Mouse (Mus musculus): Measurements from ENCODE around the gene Hmox1.

The Hmox1 gene

DNA sequence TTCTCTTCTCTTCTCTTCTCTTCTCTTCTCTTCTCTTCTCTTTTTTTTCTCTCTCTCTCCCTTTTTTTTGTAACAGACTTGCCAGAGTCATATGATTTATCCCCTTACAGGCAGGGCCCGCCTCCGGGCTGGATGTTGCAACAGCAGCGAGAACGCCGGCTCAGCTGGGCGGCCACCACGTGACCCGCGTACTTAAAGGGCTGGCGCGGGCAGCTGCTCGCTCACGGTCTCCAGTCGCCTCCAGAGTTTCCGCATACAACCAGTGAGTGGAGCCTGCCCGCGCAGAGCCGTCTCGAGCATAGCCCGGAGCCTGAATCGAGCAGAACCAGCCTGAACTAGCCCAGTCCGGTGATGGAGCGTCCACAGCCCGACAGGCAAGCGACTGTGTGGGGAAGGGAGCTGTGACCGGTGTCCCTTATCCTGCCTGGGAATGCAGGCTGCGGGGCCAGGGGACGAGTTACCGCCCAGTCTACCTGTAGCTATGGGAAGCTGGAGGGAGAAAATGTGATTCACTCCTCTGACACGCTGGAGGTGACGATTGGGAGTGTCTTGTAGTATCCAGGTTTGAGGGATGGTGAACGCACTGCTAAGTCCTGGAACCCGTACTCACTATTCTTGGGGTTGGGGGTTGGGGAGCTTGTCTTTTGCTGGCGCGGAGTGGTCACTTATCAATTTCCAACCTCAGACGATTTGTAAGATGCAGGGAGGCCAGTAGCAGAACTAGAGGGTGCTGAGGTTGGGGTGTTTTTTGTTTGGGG is at the start of gene Hmox1:
Gene Hmox1 (plus strand): TSS at position 223 of the 758 bp plus-strand sequence.
- DNase-seq (ENCODE audit: low spot score in 2 of 2) = peak; percentile 89 to 91

DNA sequence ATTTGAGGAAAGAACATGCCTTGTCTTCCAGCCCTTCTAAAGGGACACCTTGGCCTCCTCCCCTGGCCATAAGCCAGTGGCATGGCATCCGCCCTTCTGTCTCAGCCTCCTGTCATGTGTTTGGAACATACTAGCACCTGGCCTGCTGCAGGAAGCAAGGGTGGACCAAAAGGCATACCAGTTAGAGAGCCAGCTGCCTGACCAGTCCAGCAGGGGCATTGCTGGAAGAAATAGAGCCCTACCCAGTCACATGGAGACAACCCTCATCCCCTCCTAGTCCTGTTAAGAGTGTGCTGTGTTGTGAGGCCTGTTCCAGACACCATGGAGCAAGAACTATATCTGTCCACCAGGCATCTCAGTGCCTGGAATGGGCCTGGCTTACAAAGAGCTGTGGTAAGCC is 47.1 kb upstream of the Hmox1 start:
- DNase-seq (ENCODE audit: low spot score in 2 of 2) = no peak

DNA sequence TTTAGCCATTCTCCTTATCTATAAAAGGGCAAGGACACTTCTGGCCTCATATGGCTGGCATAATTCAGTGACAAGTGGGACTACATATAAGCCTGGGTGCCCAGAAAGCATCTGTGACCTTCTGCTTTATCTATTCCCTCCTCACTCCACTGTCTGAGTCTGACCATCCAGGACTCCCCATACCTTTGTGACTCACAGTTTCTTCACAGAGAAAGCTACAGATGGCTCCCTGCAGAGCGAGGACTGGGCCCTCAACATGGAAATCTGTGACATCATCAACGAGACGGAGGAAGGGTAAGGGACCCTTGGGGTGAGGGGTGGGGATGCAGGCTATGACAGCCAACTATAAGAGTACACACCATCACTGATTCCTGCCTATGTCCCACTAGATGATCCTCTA is 45.6 kb upstream of the Hmox1 start:
- no peak for DNase-seq (ENCODE audit: low spot score in 2 of 2)

DNA sequence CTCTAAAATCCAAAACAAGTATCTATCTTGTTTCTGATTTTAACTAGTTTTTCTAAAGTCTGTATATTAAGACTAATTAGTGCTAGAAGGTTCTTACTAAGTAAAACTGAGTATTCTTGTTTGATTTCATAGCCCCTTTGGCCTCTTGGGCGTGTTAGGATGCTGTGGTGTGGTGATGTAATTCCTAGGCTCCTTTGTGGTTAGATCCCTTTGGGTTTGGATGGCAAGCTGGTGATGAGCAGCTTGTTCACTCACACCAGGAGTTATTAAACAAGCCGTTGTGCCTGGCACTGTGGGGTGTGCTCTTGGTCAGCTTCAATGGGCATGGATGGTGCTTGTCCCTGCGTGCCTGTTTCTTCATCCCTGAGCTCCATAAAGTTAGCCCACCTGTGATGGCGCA is 40.1 kb upstream of the Hmox1 start:
- DNase-seq (ENCODE audit: low spot score in 2 of 2) = no peak

DNA sequence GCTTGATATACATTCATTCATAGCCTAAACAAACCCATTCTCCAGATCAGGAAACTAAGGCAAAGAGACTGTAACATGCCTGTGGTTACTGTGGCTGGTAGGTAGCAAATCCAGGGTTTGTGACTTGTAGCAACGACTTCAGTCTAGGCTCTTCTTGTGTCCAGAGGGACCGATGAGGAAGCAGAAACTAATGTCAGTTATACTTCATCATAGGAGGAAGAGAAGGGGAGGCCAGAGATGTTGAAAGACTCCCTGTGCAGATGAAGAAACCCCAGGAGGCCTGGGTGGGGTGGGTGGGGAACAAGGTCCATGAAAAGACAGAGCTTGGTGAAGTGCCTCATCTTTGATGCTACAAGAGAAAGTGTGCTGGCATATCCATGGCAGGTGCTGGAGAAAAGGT is 37.7 kb upstream of the Hmox1 start:
- DNase-seq (ENCODE audit: low spot score in 2 of 2) = no peak

DNA sequence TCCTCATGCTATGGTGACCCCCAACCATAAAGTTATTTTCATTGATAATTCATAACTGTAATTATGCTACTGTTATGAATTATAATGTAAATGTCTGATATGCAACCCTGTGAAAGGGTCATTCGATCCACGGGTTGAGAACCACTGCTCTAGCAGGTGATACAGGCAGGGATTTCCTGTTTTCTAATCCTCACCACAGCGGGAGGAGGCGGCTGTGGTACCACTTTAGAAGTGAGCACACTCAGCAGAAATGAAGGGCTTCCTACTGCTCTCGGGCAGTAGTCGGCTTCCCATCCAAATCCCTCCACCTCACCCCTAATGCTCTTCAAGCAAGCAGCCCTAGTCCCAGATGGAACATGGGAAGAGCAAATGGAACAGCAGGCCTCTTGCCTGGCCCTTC is 33.4 kb upstream of the Hmox1 start:
- DNase-seq (ENCODE audit: low spot score in 2 of 2) = no peak

DNA sequence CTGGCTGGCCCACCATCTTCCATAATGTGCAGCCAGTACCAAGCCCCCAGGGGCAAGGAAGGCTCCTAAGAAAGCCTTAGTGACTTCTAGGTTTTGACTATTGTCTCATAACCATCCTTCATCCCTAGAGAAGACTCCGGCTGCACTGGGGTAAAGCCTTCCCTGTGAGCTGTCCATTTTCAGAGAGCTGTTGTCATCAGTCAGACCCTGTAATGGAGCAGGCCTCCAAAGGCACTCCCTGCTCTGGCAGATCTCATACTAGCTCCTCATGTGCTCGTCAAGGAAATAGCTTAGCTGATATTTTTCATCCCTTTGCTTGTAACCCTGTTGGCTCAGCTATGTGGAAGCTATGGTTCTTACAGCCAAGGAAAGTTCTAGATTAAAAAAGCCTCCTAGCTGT is 32.6 kb upstream of the Hmox1 start:
- no peak for DNase-seq (ENCODE audit: low spot score in 2 of 2)

DNA sequence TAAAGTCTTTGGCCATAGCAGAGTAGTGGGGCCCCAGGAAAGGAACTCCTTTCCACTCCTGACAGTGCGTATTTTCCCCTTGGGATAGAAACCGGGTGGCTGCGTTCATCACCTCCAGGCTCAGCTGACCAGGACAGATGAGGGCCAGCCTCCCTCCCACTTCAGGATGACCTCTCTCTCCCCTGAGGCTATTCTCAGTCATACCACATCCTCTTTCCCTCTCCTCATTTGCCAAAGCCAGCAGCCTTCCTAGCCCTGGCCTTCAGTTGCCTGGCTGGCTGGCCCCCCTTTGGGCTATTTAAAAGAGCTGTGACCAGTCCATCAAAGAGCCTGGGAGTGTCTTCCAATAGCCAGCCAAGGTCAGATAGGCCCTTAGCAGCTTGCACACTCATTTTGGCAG is 30.1 kb upstream of the Hmox1 start:
- DNase-seq (ENCODE audit: low spot score in 2 of 2) = no peak

DNA sequence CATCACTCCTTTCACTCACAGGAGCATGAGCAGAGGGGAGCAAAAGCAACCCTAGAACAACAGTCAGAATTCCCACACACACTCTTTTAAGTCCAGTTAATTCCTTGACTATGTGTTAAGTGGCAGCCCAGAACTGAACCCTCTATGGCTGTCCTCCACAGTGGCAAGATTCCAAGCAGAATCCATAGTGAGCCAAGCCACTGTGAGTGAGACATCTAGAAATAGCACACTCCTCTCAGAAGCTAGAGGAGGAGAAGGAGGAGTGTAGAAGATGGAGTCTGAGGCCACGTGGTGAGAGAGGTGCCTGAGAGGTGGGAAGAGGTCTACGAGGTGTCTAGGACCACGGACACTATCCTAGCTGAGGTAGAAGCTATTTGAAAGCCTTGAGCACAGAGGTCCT is 28.6 kb upstream of the Hmox1 start:
- DNase-seq (ENCODE audit: low spot score in 2 of 2) = peak in 1 of 2 experiments; percentile 43

DNA sequence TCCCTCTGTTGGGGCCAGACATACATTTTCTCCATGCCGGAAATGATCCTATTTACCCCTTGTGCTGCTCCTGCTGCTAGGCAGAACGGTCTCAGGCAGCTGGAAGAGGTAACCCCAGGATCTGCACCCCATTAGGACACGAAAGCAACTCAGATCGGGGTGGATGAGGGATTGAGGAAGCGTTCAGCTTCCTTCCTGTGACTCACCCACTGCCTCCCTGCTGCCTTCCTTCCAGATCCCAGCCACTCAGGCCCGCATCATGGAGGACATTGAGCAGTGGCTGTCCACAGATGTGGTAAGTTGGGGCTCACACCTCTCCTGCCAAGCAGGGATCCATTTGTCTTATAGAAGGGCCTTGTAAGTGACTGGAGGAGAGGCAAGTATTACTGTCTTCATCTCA is 26.1 kb upstream of the Hmox1 start:
- DNase-seq (ENCODE audit: low spot score in 2 of 2) = no peak

DNA sequence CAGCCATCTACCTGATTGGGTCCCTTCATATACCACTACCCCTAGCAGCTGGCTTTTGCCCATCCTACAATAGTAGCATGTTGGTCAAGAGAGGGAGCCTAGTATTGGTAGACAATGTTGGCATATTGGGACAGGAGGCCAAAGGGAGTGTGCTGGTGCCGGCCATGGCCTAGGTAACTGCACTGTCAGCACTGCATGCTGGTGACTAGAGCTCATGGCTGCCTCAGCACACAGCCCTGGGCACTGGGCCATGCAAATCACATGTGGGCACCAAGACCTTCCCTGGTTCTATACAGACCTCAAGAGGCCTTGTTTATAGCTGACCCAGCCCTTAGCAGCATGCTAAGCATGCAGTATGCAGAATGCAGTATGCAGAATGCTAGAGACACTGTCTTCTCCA is 23.1 kb upstream of the Hmox1 start:
- no peak for DNase-seq (ENCODE audit: low spot score in 2 of 2)

DNA sequence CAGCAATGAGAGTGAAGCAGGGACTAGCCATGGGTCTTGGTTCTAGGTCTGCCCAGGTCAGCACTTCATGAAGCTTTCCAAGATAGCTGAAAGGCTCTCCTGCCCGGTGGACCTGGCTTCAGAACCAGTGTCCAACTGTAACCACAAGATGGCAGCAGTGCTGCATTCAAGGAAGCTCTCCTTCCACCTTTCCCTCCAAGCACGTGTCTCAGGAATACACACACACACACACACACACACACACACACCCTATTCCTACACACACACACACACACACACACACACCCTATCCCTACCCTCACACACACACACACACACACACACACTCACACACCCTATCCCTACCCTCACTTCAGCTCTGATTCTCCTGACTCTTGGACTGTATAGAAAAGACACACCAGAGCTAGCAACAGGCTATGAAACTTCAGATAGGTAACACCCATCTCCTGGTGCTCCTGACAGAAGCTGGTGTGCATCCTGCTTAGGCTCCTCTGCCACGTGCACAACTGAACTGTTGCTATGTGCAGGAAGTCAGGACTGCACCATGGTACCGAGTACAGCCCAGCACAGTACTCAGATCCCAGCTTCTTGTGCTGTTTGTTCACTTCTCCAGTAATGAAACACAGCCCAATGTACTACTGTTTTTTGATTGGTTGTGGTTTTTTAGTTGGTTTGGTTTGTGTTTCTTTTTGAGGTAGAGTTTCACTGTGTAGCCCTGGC is 21.6 kb upstream of the Hmox1 start:
- DNase-seq (ENCODE audit: low spot score in 2 of 2) = peak; percentile 82 to 88

DNA sequence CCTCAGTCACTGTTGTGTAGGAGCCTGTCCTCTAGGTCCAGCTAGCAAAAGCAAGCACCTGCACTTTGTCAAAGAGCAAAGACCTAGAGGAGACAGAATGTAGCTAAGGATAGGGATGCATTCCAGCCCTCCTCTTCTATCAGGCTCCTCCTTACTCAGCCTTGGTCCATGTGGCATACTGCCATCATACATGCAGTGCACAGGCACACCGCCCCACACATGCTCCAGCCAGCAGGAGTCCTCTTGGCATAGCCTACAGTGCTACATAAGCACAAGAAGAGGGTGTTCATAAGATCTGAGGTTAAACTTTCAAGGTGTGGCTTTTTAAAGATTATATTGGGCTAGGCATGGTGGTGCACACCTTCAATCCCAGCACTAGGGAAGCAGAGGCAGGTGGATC is 18.5 kb upstream of the Hmox1 start:
- DNase-seq (ENCODE audit: low spot score in 2 of 2) = no peak

DNA sequence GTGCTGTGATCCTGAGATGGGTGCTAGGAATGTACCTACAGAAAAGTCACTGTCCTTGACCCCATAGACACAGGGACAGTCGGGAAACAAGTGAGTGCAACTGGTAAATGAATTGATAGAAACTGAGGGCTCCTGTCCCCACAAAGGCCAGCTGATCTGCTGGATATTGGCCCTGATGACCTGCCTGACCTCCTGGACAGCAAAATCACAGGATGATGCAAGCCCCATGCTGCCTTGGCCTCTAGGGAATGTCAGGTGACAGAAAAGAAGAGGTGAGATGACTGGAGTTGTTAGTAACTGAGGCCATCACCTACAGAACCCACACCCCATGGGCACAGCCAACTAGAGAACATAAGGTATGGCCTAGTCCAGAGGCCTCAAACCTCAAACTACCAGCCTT is 15.2 kb upstream of the Hmox1 start:
- no peak for DNase-seq (ENCODE audit: low spot score in 2 of 2)

DNA sequence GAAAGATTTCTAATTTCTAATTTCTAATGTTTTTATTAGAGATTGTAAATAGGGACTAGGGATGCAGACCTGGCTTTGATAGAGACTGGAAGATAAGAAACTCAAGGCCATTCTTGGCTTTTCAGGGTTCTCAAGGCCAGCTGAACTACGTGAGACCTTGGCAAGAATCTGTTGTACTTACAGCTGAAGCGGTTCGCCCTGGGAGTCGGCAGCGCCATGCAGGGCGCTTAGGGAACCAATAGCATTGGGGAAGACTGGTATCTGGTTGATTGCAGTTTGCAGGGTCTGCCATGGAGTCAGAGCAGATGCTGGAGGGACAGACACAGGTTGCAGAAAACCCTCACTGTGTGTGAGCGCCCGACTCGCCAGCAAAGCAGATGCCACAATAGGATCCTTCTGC is 14.6 kb upstream of the Hmox1 start:
- DNase-seq (ENCODE audit: low spot score in 2 of 2) = no peak

DNA sequence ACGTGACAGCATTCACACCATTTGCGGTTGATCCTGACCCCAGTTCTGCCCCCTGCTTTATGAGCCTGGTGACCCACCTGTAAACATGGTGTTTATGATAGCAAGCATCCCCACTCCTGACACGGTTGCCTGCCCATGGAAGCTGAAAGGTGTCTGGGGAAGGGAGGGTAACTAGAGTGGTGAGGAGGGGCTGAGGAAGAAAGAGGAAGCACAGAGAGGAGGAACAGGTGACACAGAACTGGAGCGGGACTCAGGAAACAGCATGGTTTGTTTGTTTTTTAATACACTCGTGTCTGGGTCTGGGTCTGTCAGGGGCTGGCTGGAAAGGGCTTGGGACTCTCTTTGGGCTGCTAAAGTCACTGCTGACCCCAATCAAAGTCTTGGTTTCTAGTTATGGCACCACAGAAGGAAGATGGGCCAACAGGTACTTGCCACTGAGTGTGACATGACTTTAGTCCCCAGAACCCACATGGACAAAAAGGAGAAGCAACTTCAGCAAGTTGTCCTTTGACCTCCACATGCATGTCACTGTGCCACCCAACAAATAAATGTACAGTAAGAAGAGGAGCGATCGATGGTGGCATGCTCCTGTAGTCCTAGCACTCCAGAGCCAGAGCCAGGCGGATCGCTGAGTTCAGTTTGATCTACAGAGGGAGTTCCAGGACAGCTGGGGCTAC is 11.9 kb upstream of the Hmox1 start:
- no peak for DNase-seq (ENCODE audit: low spot score in 2 of 2)

DNA sequence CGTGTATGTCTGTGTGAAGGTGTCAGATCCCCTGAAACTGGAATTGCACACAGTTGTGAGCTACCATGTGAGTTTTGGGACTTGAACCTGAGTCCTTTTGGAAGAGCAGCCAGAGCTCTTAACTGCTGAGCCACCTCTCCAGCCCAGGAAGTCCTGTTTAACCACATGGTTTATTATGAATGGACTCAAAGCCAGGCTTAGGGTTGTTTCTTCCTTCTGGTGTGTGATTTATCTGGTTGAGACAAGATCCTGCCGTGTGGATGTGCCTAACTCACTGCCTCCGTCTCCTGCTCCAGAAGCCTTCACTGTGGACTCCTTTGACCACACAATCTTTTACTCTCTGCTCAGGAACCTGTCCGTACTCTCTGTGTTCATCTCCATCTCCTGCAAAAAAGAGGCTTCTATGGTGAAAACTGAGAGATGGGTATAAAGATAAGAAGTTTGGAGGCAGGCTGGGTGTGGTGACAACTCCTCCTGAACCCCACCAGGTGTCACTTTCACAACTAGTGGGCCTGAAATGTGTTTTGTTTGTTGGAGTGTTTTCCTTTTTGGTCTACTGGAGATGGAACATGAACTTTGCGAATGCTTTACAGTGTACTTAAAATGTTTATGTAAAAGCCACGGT is 11.1 kb upstream of the Hmox1 start:
- no peak for DNase-seq (ENCODE audit: low spot score in 2 of 2)

DNA sequence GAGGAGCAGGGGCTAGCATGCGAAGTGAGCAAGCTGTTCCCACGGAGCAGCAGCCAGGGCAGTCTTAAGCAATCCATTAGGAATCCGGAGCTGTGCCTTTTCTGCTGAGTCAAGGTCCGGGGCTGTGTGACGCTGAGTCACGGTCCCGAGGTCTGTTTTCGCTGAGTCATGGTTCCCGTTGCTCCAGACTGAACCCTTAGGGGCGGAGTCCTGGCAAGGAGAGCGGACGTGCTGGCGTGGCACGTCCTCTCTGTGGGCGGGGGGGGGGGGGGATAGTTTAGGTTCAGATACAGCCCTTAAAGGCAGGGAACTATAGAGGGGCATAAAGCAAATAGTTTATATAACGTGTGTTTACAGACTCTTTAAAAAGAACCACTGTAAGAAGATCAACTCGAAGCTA is 9.6 kb upstream of the Hmox1 start:
- DNase-seq (ENCODE audit: low spot score in 2 of 2) = peak; percentile 82

DNA sequence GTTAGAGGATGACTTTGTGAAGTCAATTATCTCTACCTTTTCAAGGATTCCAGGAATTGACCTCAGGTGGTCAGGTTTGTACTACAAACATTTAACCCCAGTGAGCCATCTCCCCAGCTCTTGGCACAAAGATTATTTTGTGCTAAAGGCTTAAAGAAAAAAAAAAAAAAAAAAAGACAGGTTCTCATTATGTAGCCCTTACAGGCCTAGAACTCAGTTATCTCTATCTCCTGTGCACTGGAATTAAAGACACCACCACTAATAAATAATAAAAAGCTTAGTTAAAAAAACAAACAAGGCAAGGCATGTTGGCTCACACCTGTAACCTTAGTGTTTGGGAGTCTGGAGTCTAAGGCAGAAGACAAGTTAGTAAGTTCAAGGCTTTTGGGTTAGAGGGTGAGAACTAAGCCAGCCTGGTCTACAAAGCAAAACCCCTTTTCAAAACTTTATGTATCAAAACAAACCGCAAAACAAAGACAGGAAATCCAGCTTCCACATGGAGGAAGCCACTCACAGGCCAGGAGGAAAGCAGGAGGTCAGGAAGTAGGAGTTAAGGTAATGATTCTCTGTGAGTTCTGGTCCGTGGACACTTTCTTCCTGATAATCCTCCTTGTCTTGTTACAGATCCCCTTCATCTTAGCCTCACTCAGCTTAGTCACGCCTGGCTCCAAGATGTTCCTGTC is 8.9 kb upstream of the Hmox1 start:
- no peak for DNase-seq (ENCODE audit: low spot score in 2 of 2)

DNA sequence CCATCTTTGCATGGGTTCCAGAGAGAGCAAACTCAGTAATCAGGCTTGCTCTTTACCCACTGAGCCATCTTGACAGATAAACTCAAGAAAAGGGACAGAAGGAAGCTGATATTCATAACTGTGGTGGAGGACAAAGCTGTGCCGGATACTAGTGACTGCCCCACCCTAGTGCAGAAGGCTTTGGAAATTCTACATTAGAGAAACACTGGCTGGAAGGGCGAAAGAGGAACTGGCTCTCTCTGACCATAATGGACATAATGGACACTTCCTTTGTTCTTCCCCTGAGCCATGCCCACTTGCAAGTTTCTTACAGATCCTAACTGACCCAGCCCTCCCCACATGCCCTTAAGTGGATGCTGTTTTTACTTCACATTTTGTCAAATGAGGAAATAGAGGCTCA is 7.4 kb upstream of the Hmox1 start:
- DNase-seq (ENCODE audit: low spot score in 2 of 2) = no peak

DNA sequence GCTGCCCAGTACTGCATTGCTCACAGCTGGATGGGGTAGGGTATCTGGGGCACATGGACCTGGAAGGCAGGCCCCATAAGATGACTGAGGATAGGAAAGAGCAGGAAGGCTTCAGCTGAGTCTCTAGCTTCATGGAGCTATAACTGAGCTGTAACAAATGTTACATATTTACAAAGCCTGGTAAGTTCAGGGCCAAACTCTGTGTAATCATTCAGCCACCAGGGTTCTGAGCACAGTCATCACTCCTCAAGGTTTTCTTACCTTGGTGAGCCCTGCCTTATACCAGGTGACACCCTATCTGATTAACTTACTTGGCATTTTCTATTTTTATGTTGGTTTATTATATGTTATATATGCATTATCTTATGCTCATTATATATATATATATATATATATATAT is 6.3 kb upstream of the Hmox1 start:
- DNase-seq (ENCODE audit: low spot score in 2 of 2) = no peak
